Mouse (Mus musculus) midbrain, embryonic 13.5 days (tissue): ENCODE data around the gene Sorl1. TPM values are rescaled to one million over a fixed set of nuclear protein-coding genes. Genes with fewer than 3 reads are reported as not detected.

Experiments
- ATAC-seq: fragments of 200-750 bp; cut with Nextera tagmentation; 2 replicates; pipeline ENCODE4 v1.8.0; 2017; ENCODE audit warnings: mild to moderate bottlenecking, moderate TSS enrichment, moderate library complexity
- H3K27ac ChIP-seq: fragments of 300-500 bp; sonication (generic); 2 replicates; pipeline ENCODE4 v1.5.1; 2015; ENCODE audit warnings: inconsistent platforms, mild to moderate bottlenecking, moderate library complexity
- H3K27me3 ChIP-seq: fragments of 300-500 bp; sonication (generic); 2 replicates; pipeline ENCODE4 v1.6.1; 2015; ENCODE audit warnings: mild to moderate bottlenecking, inconsistent platforms
- H3K36me3 ChIP-seq: fragments of 300-500 bp; sonication (generic); 2 replicates; pipeline ENCODE4 v1.6.1; 2015; ENCODE audit warnings: mild to moderate bottlenecking, inconsistent platforms
- H3K4me1 ChIP-seq: fragments of 300-500 bp; sonication (generic); replicated peaks from 2 replicates; pipeline ENCODE4 v1.6.1; 2015; ENCODE audit warnings: inconsistent platforms
- H3K4me2 ChIP-seq: fragments of 300-500 bp; sonication (generic); replicated peaks from 2 replicates; pipeline ENCODE4 v1.6.1; 2015; ENCODE audit warnings: moderate library complexity, mild to moderate bottlenecking, inconsistent platforms
- H3K4me3 ChIP-seq: fragments of 300-500 bp; sonication (generic); replicated peaks from 2 replicates; pipeline ENCODE4 v1.5.1; 2015; ENCODE audit warnings: mild to moderate bottlenecking, inconsistent platforms
- H3K9ac ChIP-seq: fragments of 300-500 bp; sonication (generic); replicated peaks from 2 replicates; pipeline ENCODE4 v1.6.1; 2015; ENCODE audit warnings: mild to moderate bottlenecking, inconsistent platforms
- H3K9me3 ChIP-seq: fragments of 300-500 bp; sonication (generic); 2 replicates; pipeline ENCODE4 v1.6.1; 2016; ENCODE audit warnings: mild to moderate bottlenecking, inconsistent platforms
- WGBS: fragments of 180-500 bp; shearing (Covaris S2); methylation state at CpG from one replicate; pipeline ENCODE4 v1.1.7; 2015; 5-methylcytosine and 5-hydroxymethylcytosine counted together
- polyA plus RNA-seq: library from polyadenylated mRNA; unstranded; fragments of >200 nt; fragmentation: Nextera tagmentation; extraction: Ambion mirVana; gene quantifications from 2 replicates; pipeline ENCODE4 v1.2.1, GENCODE M21; 2015

Gene Sorl1
- polyA plus RNA-seq, 1 experiment from 2014 or later = 5.4 TPM

GRCm38 (mm10) chr9:42083661-42084067 is 40.4 kb downstream of the Sorl1 start:
- 87% methylated on average over 4 of the region's 4 CpGs for WGBS
- Histone ChIP-seq H3K4me3 (no peak overlapping the region), H3K9ac (no peak overlapping the region)

GRCm38 (mm10) chr9:42081681-42082530 is 42.2 kb downstream of the Sorl1 start:
- Histone ChIP-seq H3K9me3 (no peaks in the 10 kb centered on the region), H3K9ac (no peak overlapping the region), H3K4me3 (no peak overlapping the region), H3K36me3 (peaks cover 7% of the 10 kb centered on the region), H3K27ac (no peak overlapping the region), H3K27me3 (no peaks in the 10 kb centered on the region), H3K4me2 (no peak overlapping the region), H3K4me1 (no peaks in the 10 kb centered on the region)
- ATAC-seq = no peak
- WGBS = 94% methylated on average over 29 of the region's 29 CpGs

More at GRCm38 (mm10) chr9:42083661-42084067, 40.4 kb downstream of the Sorl1 start:
- Histone ChIP-seq H3K27me3 (no peaks in the 10 kb centered on the region), H3K36me3 (peaks cover 7% of the 10 kb centered on the region; the same call in 1 of the 2 replicates), H3K27ac (no peak overlapping the region), H3K4me2 (no peak overlapping the region), H3K4me1 (no peaks in the 10 kb centered on the region), H3K9me3 (no peaks in the 10 kb centered on the region)
- ATAC-seq = no peak

- H3K4me1 ChIP-seq = no peaks in the 10 kb centered on the region
- no peak overlapping the region for H3K27ac ChIP-seq
- ATAC-seq = no peak
- H3K36me3 ChIP-seq = peaks cover 7% of the 10 kb centered on the region
- 74% methylated on average over 9 of the region's 9 CpGs for WGBS
- no peaks in the 10 kb centered on the region for H3K27me3 ChIP-seq
- H3K4me2 ChIP-seq = no peak overlapping the region
- no peaks in the 10 kb centered on the region for H3K9me3 ChIP-seq
- H3K9ac ChIP-seq = no peak overlapping the region
- H3K4me3 ChIP-seq = no peak overlapping the region
Measured at GRCm38 (mm10) chr9:42080671-42081070, 43.4 kb downstream of the Sorl1 start.

- Histone ChIP-seq H3K4me3 (no peak overlapping the region), H3K9ac (no peak overlapping the region), H3K27me3 (no peaks in the 10 kb centered on the region), H3K4me2 (no peak overlapping the region), H3K4me1 (no peaks in the 10 kb centered on the region), H3K27ac (no peak overlapping the region), H3K9me3 (no peaks in the 10 kb centered on the region), H3K36me3 (peaks cover 7% of the 10 kb centered on the region)
- WGBS = 92% methylated on average over 16 of the region's 16 CpGs
- no peak for ATAC-seq
Measured at GRCm38 (mm10) chr9:42077112-42077845, 46.8 kb downstream of the Sorl1 start.

GRCm38 (mm10) chr9:42076256-42076849 is 47.7 kb downstream of the Sorl1 start:
- no peak overlapping the region for H3K9ac ChIP-seq
- no peak for ATAC-seq
- peaks cover 1% of the 10 kb centered on the region for H3K36me3 ChIP-seq
- H3K9me3 ChIP-seq = no peaks in the 10 kb centered on the region
- no peaks in the 10 kb centered on the region for H3K27me3 ChIP-seq
- H3K4me3 ChIP-seq = no peak overlapping the region
- 92% methylated on average over 10 of the region's 10 CpGs for WGBS
- H3K4me1 ChIP-seq = peaks cover 4% of the 10 kb centered on the region; the same call in 1 of the 2 replicates
- no peak overlapping the region for H3K4me2 ChIP-seq
- no peak overlapping the region for H3K27ac ChIP-seq

GRCm38 (mm10) chr9:42075241-42075640 is 48.9 kb downstream of the Sorl1 start:
- WGBS = 26% methylated on average over 2 of the region's 2 CpGs
- H3K4me2 ChIP-seq = no peak overlapping the region
- peaks cover 7% of the 10 kb centered on the region; the same call in 1 of the 2 replicates for H3K4me1 ChIP-seq
- H3K9ac ChIP-seq = no peak overlapping the region
- no peak for ATAC-seq
- no peak overlapping the region for H3K27ac ChIP-seq
- no peaks in the 10 kb centered on the region for H3K27me3 ChIP-seq
- no peaks in the 10 kb centered on the region; the same call in 1 of the 2 replicates for H3K36me3 ChIP-seq
- H3K4me3 ChIP-seq = no peak overlapping the region
- H3K9me3 ChIP-seq = no peaks in the 10 kb centered on the region

- H3K27ac ChIP-seq = no peak overlapping the region
- ATAC-seq = no peak
Measured at GRCm38 (mm10) chr9:42072010-42072409, 52.1 kb downstream of the Sorl1 start.

GRCm38 (mm10) chr9:42070856-42071255 is 53.2 kb downstream of the Sorl1 start:
- Histone ChIP-seq H3K9me3 (no peaks in the 10 kb centered on the region), H3K4me1 (peaks cover 11% of the 10 kb centered on the region), H3K36me3 (no peaks in the 10 kb centered on the region), H3K27me3 (no peaks in the 10 kb centered on the region), H3K4me2 (no peak overlapping the region), H3K9ac (no peak overlapping the region), H3K27ac (no peak overlapping the region), H3K4me3 (no peak overlapping the region)
- ATAC-seq = no peak
- WGBS = 95% methylated on average over 6 of the region's 6 CpGs

More at GRCm38 (mm10) chr9:42072010-42072409, 52.1 kb downstream of the Sorl1 start:
- Histone ChIP-seq H3K4me2 (no peak overlapping the region), H3K4me1 (peaks cover 11% of the 10 kb centered on the region), H3K9ac (no peak overlapping the region), H3K4me3 (no peak overlapping the region), H3K9me3 (no peaks in the 10 kb centered on the region), H3K27me3 (no peaks in the 10 kb centered on the region), H3K36me3 (no peaks in the 10 kb centered on the region)
- 76% methylated on average over 4 of the region's 4 CpGs for WGBS

- Histone ChIP-seq H3K27me3 (no peaks in the 10 kb centered on the region), H3K4me2 (no peak overlapping the region), H3K9me3 (no peaks in the 10 kb centered on the region), H3K36me3 (no peaks in the 10 kb centered on the region), H3K4me3 (no peak overlapping the region), H3K9ac (no peak overlapping the region), H3K27ac (no peak overlapping the region), H3K4me1 (peaks cover 11% of the 10 kb centered on the region)
- no peak for ATAC-seq
- 95% methylated on average over 5 of the region's 5 CpGs for WGBS
Measured at GRCm38 (mm10) chr9:42069471-42069870, 54.6 kb downstream of the Sorl1 start.

- no peak overlapping the region for H3K27ac ChIP-seq
- ATAC-seq = no peak
- H3K36me3 ChIP-seq = peaks cover 3% of the 10 kb centered on the region; the same call in 1 of the 2 replicates
- no peak overlapping the region for H3K4me3 ChIP-seq
- 73% methylated on average over 9 of the region's 9 CpGs for WGBS
- H3K9me3 ChIP-seq = no peaks in the 10 kb centered on the region
- H3K27me3 ChIP-seq = no peaks in the 10 kb centered on the region
- no peak overlapping the region for H3K9ac ChIP-seq
- H3K4me2 ChIP-seq = no peak overlapping the region
- peaks cover 11% of the 10 kb centered on the region for H3K4me1 ChIP-seq
Measured at GRCm38 (mm10) chr9:42067950-42068349, 56.1 kb downstream of the Sorl1 start.

GRCm38 (mm10) chr9:42065756-42066155 is 58.3 kb downstream of the Sorl1 start:
- Histone ChIP-seq H3K36me3 (peaks cover 3% of the 10 kb centered on the region; the same call in 1 of the 2 replicates), H3K4me1 (peaks cover 7% of the 10 kb centered on the region; the same call in 1 of the 2 replicates), H3K27ac (no peak overlapping the region), H3K9ac (no peak overlapping the region), H3K4me3 (no peak overlapping the region), H3K4me2 (no peak overlapping the region), H3K27me3 (no peaks in the 10 kb centered on the region), H3K9me3 (no peaks in the 10 kb centered on the region)
- WGBS = 90% methylated on average over 1 of the region's 1 CpGs
- ATAC-seq = no peak

- no peak overlapping the region for H3K27ac ChIP-seq
- WGBS = 82% methylated on average over 4 of the region's 4 CpGs
- no peak for ATAC-seq
- no peaks in the 10 kb centered on the region for H3K9me3 ChIP-seq
- H3K9ac ChIP-seq = no peak overlapping the region
- H3K27me3 ChIP-seq = no peaks in the 10 kb centered on the region
- H3K4me3 ChIP-seq = no peak overlapping the region
- H3K4me1 ChIP-seq = peaks cover 7% of the 10 kb centered on the region; the same call in 1 of the 2 replicates
- H3K36me3 ChIP-seq = peaks cover 3% of the 10 kb centered on the region; the same call in 1 of the 2 replicates
- no peak overlapping the region for H3K4me2 ChIP-seq
Measured at GRCm38 (mm10) chr9:42063391-42063790, 60.7 kb downstream of the Sorl1 start.
